Mouse (Mus musculus): ENCODE measurements around the gene Sema4b.

GRCm38 (mm10) chr7:80220237-80220797 lies 33.7 kb downstream of the Sema4b start:
- no peak for TF ChIP-seq CTCF (conservative IDR thresholded peaks at IDR 0.05; ENCODE audit: low read length)
- TF ChIP-seq POU5F1 (IDR thresholded peaks at IDR 0.05; ENCODE audit: borderline replicate concordance, low read length), result no peak
- no peak for TF ChIP-seq NANOG (IDR thresholded peaks at IDR 0.05; ENCODE audit: borderline replicate concordance, low read length)
